Mouse (Mus musculus) CD8-positive naive resting alpha-beta T cell, adult 2 months (primary cell): ENCODE data around the gene Pcyt2.

ENCODE experiments used
- DNase-seq, 2 experiments: peaks; one replicate each; pipeline ENCODE4 v3.0.0; 2022; ENCODE audit warnings: low read depth in 2 of 2, low spot score in 2 of 2

The Pcyt2 gene

GRCm38 (mm10) chr11:120617519-120618112 lies at the start of gene Pcyt2:
Gene Pcyt2 (minus strand): TSS chr11:120617936.
- DNase-seq: peak; percentile 83 to 86

- DNase-seq: no peak
These were observed 48.9 kb upstream of the Pcyt2 start for GRCm38 (mm10) chr11:120666617-120667016.

GRCm38 (mm10) chr11:120665406-120665805 lies 47.7 kb upstream of the Pcyt2 start:
- no peak for DNase-seq

- DNase-seq: no peak
These were observed 46.0 kb upstream of the Pcyt2 start for GRCm38 (mm10) chr11:120663714-120664113.

GRCm38 (mm10) chr11:120662759-120663158 lies 45.0 kb upstream of the Pcyt2 start:
- no peak for DNase-seq

- DNase-seq: no peak
These were observed 43.3 kb upstream of the Pcyt2 start, which contains the start of gene Notum for GRCm38 (mm10) chr11:120661076-120661460. Gene Notum (minus strand): TSS chr11:120661175.

GRCm38 (mm10) chr11:120660301-120661075 lies 42.8 kb upstream of the Pcyt2 start:
- no peak for DNase-seq

- DNase-seq: no peak
These were observed 42.0 kb upstream of the Pcyt2 start for GRCm38 (mm10) chr11:120659509-120660300.

- peak; percentile 68 to 75 for DNase-seq
These were observed 41.2 kb upstream of the Pcyt2 start for GRCm38 (mm10) chr11:120658876-120659410.

GRCm38 (mm10) chr11:120657301-120657700 lies 39.6 kb upstream of the Pcyt2 start:
- DNase-seq: no peak

GRCm38 (mm10) chr11:120654741-120655140 lies 37.0 kb upstream of the Pcyt2 start:
- DNase-seq: no peak

- DNase-seq: no peak
These were observed 34.1 kb upstream of the Pcyt2 start for GRCm38 (mm10) chr11:120651872-120652271.

GRCm38 (mm10) chr11:120648001-120648476 lies 30.3 kb upstream of the Pcyt2 start, which contains the start of gene Myadml2:
Gene Myadml2 (minus strand): TSS chr11:120648158.
- DNase-seq: no peak

GRCm38 (mm10) chr11:120647047-120647830 lies 29.5 kb upstream of the Pcyt2 start:
- DNase-seq: no peak

- DNase-seq: peak; percentile 82 to 87
These were observed 25.9 kb upstream of the Pcyt2 start, which contains the start of gene Pycr1 for GRCm38 (mm10) chr11:120643601-120643987. Gene Pycr1 (minus strand): TSS chr11:120643769.

- no peak for DNase-seq
These were observed 25.3 kb upstream of the Pcyt2 start for GRCm38 (mm10) chr11:120642939-120643600.

- DNase-seq: no peak
These were observed 24.1 kb upstream of the Pcyt2 start for GRCm38 (mm10) chr11:120641869-120642268.

GRCm38 (mm10) chr11:120641255-120641654 lies 23.5 kb upstream of the Pcyt2 start:
- DNase-seq: no peak

- DNase-seq: no peak
These were observed 17.1 kb upstream of the Pcyt2 start for GRCm38 (mm10) chr11:120634810-120635209.
